Mouse (Mus musculus) lung, embryonic 14.5 days (tissue): ENCODE measurements at regions not wholly inside any gene's neighbourhood (a gene's known extent, or its start where the extent isn't known, plus 50 kb on each side); places are given as distances from the start of the nearest gene placed in this dataset.

Source experiments
- ATAC-seq: fragments of 200-750 bp; cut with Nextera tagmentation; 2 replicates; pipeline ENCODE4 v1.8.0; 2017; ENCODE audit warnings: mild to moderate bottlenecking, moderate TSS enrichment, moderate library complexity; ENCODE audit not compliant: insufficient read depth
- DNase-seq: peaks from one replicate; pipeline ENCODE4 v3.0.0-alpha.2; 2015
- H3K27ac ChIP-seq: fragments of 300-500 bp; sonication (generic); 2 replicates; pipeline ENCODE4 v1.5.1; 2014; ENCODE audit warnings: low read depth, mild to moderate bottlenecking, moderate library complexity
- H3K27me3 ChIP-seq: fragments of 300-500 bp; sonication (generic); 2 replicates; pipeline ENCODE4 v1.6.1; 2014; ENCODE audit warnings: low read length, control low read depth; ENCODE audit not compliant: insufficient read depth
- H3K36me3 ChIP-seq: fragments of 300-500 bp; sonication (generic); 2 replicates; pipeline ENCODE4 v1.6.1; 2014; ENCODE audit warnings: control low read depth; ENCODE audit not compliant: insufficient read depth
- H3K4me1 ChIP-seq: fragments of 300-500 bp; sonication (generic); 2 replicates; pipeline ENCODE4 v1.6.1; 2014; ENCODE audit warnings: antibody characterized with exemption, control low read depth; ENCODE audit not compliant: insufficient read depth
- H3K4me2 ChIP-seq: fragments of 300-500 bp; sonication (generic); 2 replicates; pipeline ENCODE4 v1.6.1; 2014; ENCODE audit warnings: mild to moderate bottlenecking
- H3K4me3 ChIP-seq: fragments of 300-500 bp; sonication (generic); 2 replicates; pipeline ENCODE4 v1.5.1; 2014; ENCODE audit warnings: low read depth, low read length
- H3K9ac ChIP-seq: fragments of 300-500 bp; sonication (generic); 2 replicates; pipeline ENCODE4 v1.6.1; 2014
- H3K9me3 ChIP-seq: fragments of 300-500 bp; sonication (generic); 2 replicates; pipeline ENCODE4 v1.6.1; 2016; ENCODE audit warnings: low read depth, low read length, control low read depth
- CTCF ChIP-seq: IDR thresholded peaks from 2 replicates; pipeline ENCODE4 v1.5.1; 2016; ENCODE audit warnings: antibody characterized with exemption, low read depth
- WGBS: fragments of 180-500 bp; shearing (Covaris S2); extraction: QIAGEN DNeasy Blood & Tissue Kit; methylation state at CpG from one replicate; pipeline ENCODE4 v1.1.7; 2014; 5-methylcytosine and 5-hydroxymethylcytosine counted together

- Histone ChIP-seq H3K4me2 (no peak overlapping the region), H3K9ac (no peak overlapping the region), H3K9me3 (no peaks in the 10 kb centered on the region), H3K27ac (no peak overlapping the region; the same call in 1 of the 2 replicates), H3K36me3 (no peaks in the 10 kb centered on the region), H3K4me3 (no peak overlapping the region), H3K27me3 (no peaks in the 10 kb centered on the region), H3K4me1 (no peaks in the 10 kb centered on the region)
- 21% methylated on average over 3 of the region's 3 CpGs for WGBS
- DNase-seq, result peak; percentile 49
- peak; percentile 35; the same call in 1 of the 2 replicates for ATAC-seq
- TF ChIP-seq CTCF, result no peak
Measured at GRCm38 (mm10) chr2:50815541-50815940, 333.4 kb downstream of the Rnd3 start.

GRCm38 (mm10) chr2:50813568-50814461 is 335.1 kb downstream of the Rnd3 start:
- Histone ChIP-seq H3K4me3 (no peak overlapping the region), H3K9ac (no peak overlapping the region), H3K36me3 (no peaks in the 10 kb centered on the region), H3K4me1 (no peaks in the 10 kb centered on the region), H3K4me2 (no peak overlapping the region), H3K27me3 (no peaks in the 10 kb centered on the region), H3K9me3 (no peaks in the 10 kb centered on the region), H3K27ac (no peak overlapping the region)
- DNase-seq, result peak; percentile 53
- WGBS, result 57% methylated on average over 9 of the region's 9 CpGs
- ATAC-seq, result no peak
- no peak; the same call in 1 of the 2 replicates for TF ChIP-seq CTCF

GRCm38 (mm10) chr2:50812296-50812695 is 336.6 kb downstream of the Rnd3 start:
- DNase-seq (no peak), ATAC-seq (no peak)
- TF ChIP-seq CTCF, result no peak
- Histone ChIP-seq H3K27ac (no peak overlapping the region), H3K9me3 (no peaks in the 10 kb centered on the region), H3K4me3 (no peak overlapping the region), H3K9ac (no peak overlapping the region), H3K4me2 (no peak overlapping the region), H3K4me1 (no peaks in the 10 kb centered on the region), H3K36me3 (no peaks in the 10 kb centered on the region), H3K27me3 (no peaks in the 10 kb centered on the region)
- 49% methylated on average over 4 of the region's 4 CpGs for WGBS

- TF ChIP-seq CTCF, result no peak
- H3K27me3 ChIP-seq, result no peaks in the 10 kb centered on the region
- H3K4me2 ChIP-seq, result no peak overlapping the region
- no peak overlapping the region for H3K9ac ChIP-seq
- H3K27ac ChIP-seq, result no peak overlapping the region; the same call in 1 of the 2 replicates
- ATAC-seq (peak; percentile 52; the same call in 1 of the 2 replicates), DNase-seq (peak; percentile 46)
- no peaks in the 10 kb centered on the region for H3K4me1 ChIP-seq
- H3K4me3 ChIP-seq, result no peak overlapping the region
- no peaks in the 10 kb centered on the region for H3K9me3 ChIP-seq
- WGBS, result 11% methylated on average over 5 of the region's 5 CpGs
- no peaks in the 10 kb centered on the region for H3K36me3 ChIP-seq
Measured at GRCm38 (mm10) chr2:50810336-50811066, 338.4 kb downstream of the Rnd3 start.

GRCm38 (mm10) chr2:50809823-50810222 is 339.1 kb downstream of the Rnd3 start:
- ATAC-seq, result no peak
- DNase-seq, result no peak
- Histone ChIP-seq H3K27ac (no peak overlapping the region), H3K4me1 (no peaks in the 10 kb centered on the region), H3K9me3 (no peaks in the 10 kb centered on the region), H3K9ac (no peak overlapping the region), H3K4me3 (no peak overlapping the region), H3K27me3 (no peaks in the 10 kb centered on the region), H3K36me3 (no peaks in the 10 kb centered on the region), H3K4me2 (no peak overlapping the region)
- 66% methylated on average over 3 of the region's 3 CpGs for WGBS
- no peak for TF ChIP-seq CTCF

GRCm38 (mm10) chr2:50807162-50807960 is 341.6 kb downstream of the Rnd3 start:
- H3K4me3 ChIP-seq, result no peak overlapping the region
- DNase-seq (no peak), ATAC-seq (no peak)
- H3K36me3 ChIP-seq, result no peaks in the 10 kb centered on the region
- no peak overlapping the region for H3K4me2 ChIP-seq
- WGBS, result 69% methylated on average over 6 of the region's 6 CpGs
- no peak overlapping the region for H3K9ac ChIP-seq
- no peaks in the 10 kb centered on the region for H3K9me3 ChIP-seq
- H3K27ac ChIP-seq, result no peak overlapping the region
- H3K4me1 ChIP-seq, result no peaks in the 10 kb centered on the region
- H3K27me3 ChIP-seq, result no peaks in the 10 kb centered on the region
- TF ChIP-seq CTCF, result no peak
